Mouse (Mus musculus) naive thymus-derived CD4-positive, alpha-beta T cell, adult 2 months (primary cell): Measurements from ENCODE around the gene Dda1.
"Not testable (repeated sequence)": the region's sequence is repeated elsewhere in the genome, so short reads cannot be mapped to it uniquely, and the experiment has no call there.

Experiments used
- DNase-seq: peaks from one replicate; pipeline ENCODE4 v3.0.0-alpha.2; 2011; ENCODE audit warnings: low read depth

The Dda1 gene

GRCm38 (mm10) chr8:71468916-71469315 lies at the start of gene Dda1:
Dda1 (plus strand) TSS chr8:71469199.
- peak; percentile 98 for DNase-seq

GRCm38 (mm10) chr8:71422121-71422520 lies 46.9 kb upstream of the Dda1 start:
- no peak for DNase-seq

- not testable (repeated sequence) for DNase-seq
Observed at GRCm38 (mm10) chr8:71432935-71433334, 36.1 kb upstream of the Dda1 start.

- no peak for DNase-seq
Observed at GRCm38 (mm10) chr8:71437041-71437440, 32.0 kb upstream of the Dda1 start.

- peak; percentile 85 for DNase-seq
Observed at GRCm38 (mm10) chr8:71441404-71441803, 27.6 kb upstream of the Dda1 start.

GRCm38 (mm10) chr8:71445096-71445495 lies 23.9 kb upstream of the Dda1 start:
- no peak for DNase-seq

- DNase-seq = no peak
Observed at GRCm38 (mm10) chr8:71451337-71451736, 17.7 kb upstream of the Dda1 start.

- no peak for DNase-seq
Observed at GRCm38 (mm10) chr8:71451777-71452176, 17.2 kb upstream of the Dda1 start.

- no peak for DNase-seq
Observed at GRCm38 (mm10) chr8:71452669-71453068, 16.3 kb upstream of the Dda1 start.

- no peak for DNase-seq
Observed at GRCm38 (mm10) chr8:71454668-71455067, 14.3 kb upstream of the Dda1 start.

- no peak for DNase-seq
Observed at GRCm38 (mm10) chr8:71456906-71457305, 12.1 kb upstream of the Dda1 start.

GRCm38 (mm10) chr8:71457659-71458270 lies 11.2 kb upstream of the Dda1 start:
- DNase-seq = no peak

- no peak for DNase-seq
Observed at GRCm38 (mm10) chr8:71460716-71461115, 8.3 kb upstream of the Dda1 start.

- no peak for DNase-seq
Observed at GRCm38 (mm10) chr8:71461152-71461840, 7.7 kb upstream of the Dda1 start.

GRCm38 (mm10) chr8:71462191-71462590 lies 6.8 kb upstream of the Dda1 start:
- no peak for DNase-seq

- peak; percentile 96 for DNase-seq
Observed at GRCm38 (mm10) chr8:71462786-71463185, 6.2 kb upstream of the Dda1 start.

- peak; percentile 96 for DNase-seq
Observed at GRCm38 (mm10) chr8:71463188-71464033, 5.6 kb upstream of the Dda1 start, which contains the start of gene Abhd8. Abhd8 (minus strand) TSS chr8:71463655.

GRCm38 (mm10) chr8:71464513-71465500 lies 4.2 kb upstream of the Dda1 start, which contains the start of gene Mrpl34:
Mrpl34 (plus strand) TSS chr8:71464959.
- peak; percentile 100 for DNase-seq

GRCm38 (mm10) chr8:71465733-71466132 lies 3.3 kb upstream of the Dda1 start:
- no peak for DNase-seq

GRCm38 (mm10) chr8:71466198-71466597 lies 2.8 kb upstream of the Dda1 start:
- DNase-seq = no peak

GRCm38 (mm10) chr8:71467201-71467600 lies 1.8 kb upstream of the Dda1 start:
- DNase-seq = no peak
